Mouse (Mus musculus) ZHBTc4 (cell line): ENCODE data around the gene Gm20388.
"Not testable (repeated sequence)": the region's sequence is repeated elsewhere in the genome, so short reads cannot be mapped to it uniquely, and the experiment has no call there.

Experiments
- DNase-seq: peaks from one replicate; pipeline ENCODE4 v3.0.0-alpha.2; 2011; ENCODE audit warnings: low read depth, low spot score

Gm20388 gene

DNA sequence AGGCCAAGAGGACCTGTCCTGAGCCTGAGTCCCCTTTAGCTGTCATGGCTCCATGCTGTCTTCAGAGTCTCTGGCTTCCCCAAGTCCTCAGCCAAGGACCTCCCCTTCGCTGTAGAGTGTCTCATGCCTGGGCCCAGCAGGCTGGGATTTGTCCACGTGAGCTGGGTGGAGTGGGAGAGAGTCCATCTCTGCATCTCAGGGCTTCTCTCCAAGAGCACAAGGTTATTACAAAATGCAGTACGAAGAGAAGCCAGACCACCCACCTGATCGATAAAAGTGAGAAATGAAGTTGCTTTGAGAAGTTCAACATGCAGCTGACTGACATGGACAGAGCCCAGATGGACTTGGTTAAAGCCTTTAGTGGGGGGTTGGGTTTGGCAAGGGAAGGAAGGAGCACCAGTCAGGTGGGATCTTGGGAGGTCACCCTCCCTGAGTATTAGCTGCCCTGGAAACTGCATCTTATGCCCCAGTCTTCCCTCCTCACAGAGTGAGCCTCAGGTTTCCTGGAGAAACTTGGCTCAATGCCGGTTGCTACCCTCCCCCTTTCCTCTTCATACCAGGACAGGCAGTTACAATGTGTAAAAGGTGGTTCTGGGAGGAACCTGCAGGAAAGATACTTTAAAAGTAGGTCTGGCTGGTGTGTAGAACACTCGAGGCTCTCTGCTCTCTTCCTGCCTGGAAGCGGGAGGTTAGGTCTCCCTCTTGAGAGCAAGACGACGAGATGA, 2705.7 kb downstream of the Gm20388 start:
- no peak for DNase-seq

DNA sequence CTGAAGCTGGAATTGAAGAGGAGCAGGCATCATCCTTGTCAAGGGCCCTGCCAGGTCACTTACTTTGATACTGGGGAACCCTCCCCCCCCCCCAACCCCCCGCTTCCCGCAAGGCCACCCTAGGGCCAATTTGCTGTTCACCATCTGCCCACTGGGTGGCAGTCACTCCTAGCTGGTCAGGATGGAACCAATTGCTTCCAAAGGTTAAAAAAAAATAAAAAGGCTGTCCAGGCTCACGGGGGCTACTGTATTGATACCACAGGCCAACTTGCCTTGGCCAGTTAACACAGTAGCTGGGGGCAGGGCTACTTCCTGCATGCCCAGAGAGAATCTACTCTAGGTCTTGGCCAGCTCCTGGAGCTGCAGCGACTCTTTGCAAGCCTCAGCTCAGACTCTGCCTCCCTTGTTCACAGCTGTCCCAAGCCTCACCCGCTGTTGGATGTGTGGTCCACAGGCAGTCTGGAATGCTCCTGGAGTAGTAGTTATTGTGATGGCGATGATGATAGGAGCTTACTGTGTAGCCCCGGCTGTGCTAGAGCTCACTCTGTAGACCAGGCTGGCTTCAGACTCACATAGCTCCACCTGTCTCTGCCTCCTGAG, 2707.4 kb downstream of the Gm20388 start:
- peak; percentile 58 for DNase-seq

DNA sequence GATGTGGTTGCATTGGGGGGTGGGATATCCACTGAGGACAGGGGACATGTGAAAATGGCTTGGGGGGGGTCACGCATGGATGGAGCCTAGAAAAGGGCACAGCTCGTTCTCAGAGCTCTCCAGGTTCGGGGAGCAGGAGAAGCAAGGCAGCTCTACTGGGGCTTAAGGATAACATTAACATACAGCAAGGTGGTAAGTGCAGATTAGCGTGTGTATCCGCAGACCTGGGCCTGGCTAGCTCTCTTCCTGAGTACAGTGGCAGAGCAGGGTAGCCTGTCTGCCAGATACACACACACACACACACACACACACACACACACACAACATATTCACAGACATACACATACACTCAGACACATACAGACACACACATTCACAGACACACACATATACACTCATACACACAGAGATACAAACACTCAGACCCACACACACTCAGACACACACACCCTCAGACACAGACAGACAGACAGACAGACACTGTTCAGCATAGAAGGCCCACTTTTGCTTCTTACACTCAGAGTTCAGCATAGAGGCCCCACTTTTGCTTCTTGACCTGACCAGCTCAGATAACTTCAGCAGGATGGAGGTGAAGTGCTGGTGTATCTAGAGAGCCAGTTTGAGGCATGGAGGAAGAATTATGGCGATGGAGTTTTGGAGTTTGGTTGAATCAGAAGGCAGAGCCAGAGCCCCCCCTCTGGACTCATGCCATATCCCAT, 2708.2 kb downstream of the Gm20388 start:
- DNase-seq, result no peak

DNA sequence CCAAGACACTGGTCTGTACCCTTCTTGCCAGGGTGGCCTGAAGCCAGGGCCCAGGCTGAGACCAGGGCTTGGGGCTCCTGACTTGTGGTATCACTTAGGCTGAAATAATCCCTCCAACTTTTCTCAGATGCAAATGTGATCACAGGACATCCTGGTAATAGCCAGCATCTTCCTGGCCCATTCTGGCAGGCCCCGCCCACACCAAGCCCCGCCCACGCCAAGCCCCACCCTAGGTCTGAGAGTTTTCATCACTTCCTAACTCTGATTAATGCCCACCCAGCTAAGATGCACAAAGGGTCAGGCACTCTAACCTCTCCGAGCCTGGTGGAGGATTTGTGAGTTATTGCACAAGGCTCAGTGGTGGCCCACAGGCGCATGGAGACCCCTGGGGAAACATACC, 2709.8 kb downstream of the Gm20388 start:
- DNase-seq, result no peak

DNA sequence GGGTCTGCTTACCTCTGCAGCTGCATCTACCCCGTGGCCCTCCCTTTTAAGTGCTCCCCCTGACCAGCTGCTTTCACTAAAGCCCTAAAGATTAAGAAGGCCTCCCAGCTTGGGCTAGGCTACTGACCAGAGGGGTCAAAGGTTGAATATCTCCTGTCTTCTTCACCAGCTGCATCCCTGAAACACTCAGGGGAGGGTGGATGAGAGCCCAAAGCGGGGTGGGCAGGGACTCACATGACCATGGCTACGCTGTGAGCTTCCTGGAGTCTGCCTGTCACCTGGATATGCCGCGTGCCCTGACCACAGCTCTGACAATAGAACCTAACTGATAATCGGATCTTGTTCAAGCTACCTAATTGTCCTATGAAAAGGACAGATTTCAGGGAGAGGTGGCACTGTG, 2712.1 kb downstream of the Gm20388 start, which contains the start of gene Pabpn1l:
Gene Pabpn1l (minus strand): TSS at position 13 of the 400 bp plus-strand sequence.
- no peak for DNase-seq

DNA sequence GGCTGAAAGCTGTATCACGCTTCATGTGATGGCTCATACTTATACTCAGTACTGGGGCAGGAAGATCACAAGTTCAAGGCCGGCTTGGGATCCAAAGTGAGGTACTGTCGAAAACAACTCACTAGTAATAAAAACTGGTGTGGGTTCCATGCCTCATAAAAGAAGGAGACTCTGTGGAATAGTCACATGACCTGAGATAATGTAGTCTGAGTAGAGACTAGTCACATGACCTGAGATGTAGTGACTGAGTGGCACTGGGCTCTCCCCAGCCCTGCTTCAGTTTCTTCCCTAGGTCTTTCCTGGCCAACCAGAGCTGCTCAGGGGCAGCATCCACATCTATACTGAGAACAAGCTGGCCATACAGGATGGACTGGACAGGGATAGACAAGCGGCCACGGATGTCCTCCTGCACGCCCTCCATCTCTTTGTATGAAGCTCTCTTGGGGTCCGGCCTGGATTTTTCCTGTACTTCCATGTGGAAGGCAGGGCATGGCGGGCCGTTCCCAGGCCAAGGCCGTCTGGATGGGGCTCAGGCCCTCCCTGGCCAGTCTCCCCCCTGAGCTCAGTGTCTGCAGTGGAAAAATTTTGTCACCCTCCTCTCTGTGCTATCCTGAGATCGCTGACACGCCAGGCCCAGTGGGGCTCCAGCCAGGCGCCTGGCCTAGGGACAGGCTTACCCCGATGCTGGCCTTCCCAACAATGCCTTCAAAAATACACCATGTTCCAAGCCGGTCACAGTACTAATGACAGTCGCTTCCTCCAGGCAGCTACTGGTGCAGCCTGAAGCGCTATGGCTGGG, 2713.4 kb downstream of the Gm20388 start:
- no peak for DNase-seq

DNA sequence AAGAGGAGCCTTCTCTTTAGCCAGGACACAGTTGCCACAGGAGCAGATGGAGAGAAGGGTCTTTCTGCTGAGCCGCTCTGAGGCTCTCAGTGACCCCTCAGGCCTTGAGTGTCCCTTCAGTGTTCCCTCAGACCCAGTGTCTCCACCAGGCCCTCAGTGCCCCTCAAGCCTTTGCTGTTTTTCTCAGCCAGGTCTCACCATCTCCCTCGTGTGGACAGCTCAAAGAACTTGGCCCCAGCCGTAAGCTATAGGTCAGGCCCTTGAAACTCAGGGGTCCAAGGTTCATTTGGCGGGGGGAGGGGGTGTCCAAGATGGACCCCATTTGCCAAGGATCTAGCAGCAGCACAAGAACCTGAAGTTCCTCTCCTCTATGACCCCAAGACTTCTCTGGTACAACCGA, 2714.0 kb downstream of the Gm20388 start:
- no peak for DNase-seq

DNA sequence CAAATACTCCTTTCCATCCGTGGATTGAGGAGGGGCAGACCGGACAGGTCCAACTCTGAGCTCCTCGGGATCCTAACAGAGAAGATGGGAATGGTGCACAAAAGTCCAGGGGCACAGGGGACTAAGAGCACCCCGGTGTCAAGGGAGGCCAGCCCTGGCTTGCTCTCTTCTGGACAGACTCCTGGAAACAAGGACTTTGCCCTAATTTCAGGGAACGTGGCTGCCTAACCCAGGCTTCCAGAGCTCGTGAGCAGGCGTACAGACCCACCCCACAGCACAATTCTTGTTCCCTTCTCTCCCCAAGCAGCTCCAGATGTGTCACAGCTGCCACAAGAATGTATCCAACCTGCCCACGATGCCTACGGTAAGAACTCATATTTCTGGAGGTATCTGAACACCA, 2715.2 kb downstream of the Gm20388 start:
- no peak for DNase-seq

DNA sequence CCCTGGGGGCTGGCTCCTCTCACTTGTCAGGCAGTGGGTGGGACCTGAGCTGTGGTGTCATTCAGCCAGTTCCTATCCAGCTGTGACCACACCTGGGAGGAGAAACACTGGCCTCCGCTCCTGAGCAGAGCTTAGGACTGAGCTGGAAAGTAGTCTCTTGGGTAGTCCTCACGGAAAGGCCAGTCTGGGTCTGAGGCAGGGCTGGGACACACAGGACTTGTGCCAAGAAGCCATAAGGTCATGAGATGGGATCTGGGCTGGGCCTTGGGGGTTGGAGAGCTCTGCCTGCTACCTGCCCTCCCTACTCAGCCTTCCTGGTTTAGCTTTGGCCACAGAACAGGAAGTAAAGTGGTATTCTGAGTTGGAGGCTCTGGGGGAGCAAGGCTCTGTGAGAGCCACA, 2716.3 kb downstream of the Gm20388 start:
- no peak for DNase-seq

DNA sequence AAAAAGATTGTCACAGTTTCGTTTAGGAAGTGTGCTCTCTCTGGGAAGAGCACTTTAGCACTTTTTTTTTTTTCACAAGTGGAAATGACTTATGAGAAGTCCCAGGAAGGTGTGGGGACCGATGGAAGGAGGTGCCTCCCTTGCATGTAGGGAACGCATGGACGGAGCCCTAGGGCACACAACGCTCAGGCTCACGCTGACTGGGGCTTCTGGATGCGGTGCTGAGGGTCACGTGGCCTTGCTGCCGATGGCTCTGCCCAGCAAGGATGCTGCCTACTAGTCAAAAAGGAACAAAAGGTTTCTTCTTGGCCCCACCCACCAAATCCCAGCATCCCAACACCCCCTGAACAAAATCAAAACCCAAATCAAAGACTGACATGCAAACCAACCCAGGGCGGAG, 2718.7 kb downstream of the Gm20388 start:
- DNase-seq, result peak; percentile 42

DNA sequence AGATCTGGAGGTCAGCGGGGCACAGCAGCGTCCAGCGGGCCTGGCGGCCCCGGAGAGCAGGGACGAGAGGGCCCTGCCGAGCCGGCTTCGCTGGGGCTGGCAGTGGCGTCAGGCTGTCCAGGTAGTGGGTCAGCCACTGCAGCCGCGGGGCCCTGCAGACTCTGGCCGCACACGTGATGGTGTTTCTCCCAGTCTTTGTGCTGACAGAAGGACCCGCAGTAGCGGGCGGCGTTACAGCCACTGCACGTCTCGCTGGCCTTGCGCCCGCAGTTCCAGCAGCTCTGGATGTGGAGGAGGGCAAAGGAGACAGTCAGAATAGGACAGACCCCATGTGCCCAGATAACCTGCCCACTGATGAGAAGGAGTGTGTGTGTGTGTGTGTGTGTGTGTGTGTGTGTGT, 2720.1 kb downstream of the Gm20388 start:
- DNase-seq, result peak; percentile 26

DNA sequence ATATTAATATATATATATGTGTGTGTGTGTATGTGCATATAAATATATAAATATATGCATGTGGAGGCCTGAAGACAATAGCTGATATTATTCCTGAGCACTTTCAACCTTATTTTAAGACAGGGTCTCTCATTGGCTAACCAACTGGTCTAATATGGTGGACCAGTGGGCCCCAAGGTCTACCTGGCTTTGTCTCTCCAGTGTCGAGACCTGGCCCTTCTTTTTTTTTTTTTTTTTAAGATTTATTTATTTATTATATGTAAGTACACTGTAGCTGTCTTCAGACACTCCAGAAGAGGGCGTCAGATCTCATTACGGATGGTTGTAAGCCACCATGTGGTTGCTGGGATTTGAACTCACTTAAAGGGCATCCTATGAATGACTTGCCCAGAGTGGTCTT, 2721.5 kb downstream of the Gm20388 start:
- not testable (repeated sequence) for DNase-seq

DNA sequence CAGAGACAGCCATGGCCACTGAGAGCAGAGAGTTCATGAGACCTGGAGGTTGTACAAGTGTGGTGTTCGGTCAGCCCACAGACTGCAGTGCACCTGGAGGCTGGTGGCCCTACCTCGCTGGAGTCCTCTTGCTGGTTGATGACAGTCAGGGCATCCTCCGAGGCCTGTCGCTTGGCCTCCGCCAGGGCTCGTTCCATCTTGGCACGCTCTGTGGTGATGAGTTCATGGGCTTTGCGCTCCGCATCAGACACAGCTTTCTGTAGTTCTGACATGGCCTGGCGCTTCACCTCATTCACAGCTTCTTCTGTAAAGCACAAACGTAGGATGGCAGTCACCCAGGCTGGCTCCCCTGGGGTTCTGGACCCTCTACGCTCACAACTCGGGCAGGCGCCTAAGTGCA, 2722.6 kb downstream of the Gm20388 start:
- no peak for DNase-seq

DNA sequence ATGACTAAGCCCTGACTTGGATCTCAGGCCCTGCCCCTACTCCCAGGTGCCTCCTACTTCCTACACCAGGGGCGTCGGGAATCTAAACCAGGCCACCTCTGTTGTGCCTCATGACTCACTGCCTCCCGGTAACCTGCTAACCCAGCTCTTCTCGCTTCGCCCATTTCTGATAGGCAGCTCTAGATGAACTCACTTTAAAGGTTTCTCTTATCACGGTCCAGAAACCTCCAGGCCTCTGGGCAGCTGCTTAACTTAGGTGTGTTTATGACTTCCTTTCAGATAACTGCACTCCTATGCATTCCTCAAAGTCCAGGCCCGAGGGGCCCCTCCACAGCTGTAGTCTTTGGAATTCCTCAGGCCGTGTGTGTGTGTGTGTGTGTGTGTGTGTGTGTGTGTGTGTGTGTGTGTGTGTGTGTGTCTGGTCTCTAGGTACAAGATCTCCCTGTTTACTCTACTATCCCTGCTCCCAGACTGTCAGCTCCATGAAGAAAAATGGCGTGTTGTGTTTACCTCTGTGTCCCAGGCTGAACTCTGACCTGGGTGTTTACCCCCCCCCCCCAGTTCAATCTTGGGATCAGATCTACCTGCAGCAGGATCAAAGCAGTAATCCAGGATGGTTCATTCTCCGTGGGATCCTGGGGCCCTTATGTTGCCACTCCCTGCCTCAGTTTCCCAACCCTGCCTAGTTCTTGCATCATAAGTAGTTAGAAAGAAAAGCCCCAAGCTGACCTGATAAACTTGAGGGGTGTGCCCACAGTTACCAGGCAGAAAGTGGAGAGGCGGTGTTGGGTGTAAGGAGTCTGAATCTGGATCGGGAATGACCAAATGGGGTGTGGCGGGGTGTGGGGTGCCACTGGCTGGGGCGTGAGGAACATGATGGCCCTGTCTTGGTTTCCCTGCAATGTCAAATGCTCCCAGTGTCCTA, 2725.5 kb downstream of the Gm20388 start:
- DNase-seq, result peak; percentile 32

DNA sequence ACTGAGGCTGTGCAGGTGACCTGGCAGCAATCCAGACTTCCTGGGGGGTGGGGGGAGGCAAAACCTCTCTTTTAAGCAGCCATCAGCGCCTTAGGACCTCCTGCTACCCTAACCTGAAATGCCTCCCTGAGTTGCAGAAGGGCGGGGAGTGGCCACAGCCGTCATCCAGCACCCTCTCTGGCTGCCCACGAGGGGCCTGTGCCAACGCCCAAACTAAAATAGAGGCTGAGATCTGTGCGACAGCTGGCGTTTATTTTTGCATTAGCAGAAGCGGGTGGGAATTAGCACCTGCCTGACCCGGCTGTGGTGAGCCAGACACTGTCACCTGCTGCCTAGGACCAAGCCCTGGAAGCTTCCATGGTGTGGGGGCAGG, 2726.1 kb downstream of the Gm20388 start:
- no peak for DNase-seq

DNA sequence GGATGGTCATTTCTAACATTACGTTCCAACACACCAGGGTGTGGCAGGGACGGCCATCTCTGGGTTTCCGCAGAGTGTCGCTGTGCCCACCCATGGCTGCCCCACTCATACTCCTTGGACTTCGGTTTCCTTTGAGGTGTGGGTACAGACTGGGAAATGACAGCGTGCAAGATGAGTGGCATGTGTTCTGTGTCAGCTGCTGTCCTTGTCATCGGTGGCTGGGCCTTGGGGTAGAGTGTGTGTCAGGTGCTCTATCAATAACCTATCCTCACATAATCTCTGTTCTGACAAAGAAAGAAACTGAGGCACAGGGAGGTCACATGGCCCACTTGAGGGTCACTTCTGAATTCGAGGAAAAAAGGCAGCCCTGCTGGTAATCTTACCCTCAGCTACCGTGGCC, 2726.6 kb downstream of the Gm20388 start:
- no peak for DNase-seq

DNA sequence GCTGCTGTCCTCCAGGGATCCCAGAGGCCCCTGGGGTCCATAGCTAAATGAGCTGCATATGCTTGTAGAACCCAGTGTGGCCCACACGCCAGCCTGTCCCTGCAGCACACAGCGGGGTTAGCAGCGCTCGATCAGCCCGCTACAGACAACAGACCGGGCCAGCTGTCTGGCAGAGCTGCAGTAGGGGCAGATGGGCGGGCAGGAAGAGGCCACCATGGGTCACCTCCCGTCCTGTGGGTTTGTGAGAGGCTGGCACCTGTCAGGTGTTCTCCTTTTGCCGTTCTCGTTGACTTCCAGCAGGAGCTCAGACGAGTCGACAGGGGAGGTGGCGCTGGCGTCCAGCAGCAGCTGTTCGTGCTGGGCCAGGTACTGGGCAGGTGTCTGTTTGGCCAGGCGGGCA, 2728.0 kb downstream of the Gm20388 start:
- no peak for DNase-seq

DNA sequence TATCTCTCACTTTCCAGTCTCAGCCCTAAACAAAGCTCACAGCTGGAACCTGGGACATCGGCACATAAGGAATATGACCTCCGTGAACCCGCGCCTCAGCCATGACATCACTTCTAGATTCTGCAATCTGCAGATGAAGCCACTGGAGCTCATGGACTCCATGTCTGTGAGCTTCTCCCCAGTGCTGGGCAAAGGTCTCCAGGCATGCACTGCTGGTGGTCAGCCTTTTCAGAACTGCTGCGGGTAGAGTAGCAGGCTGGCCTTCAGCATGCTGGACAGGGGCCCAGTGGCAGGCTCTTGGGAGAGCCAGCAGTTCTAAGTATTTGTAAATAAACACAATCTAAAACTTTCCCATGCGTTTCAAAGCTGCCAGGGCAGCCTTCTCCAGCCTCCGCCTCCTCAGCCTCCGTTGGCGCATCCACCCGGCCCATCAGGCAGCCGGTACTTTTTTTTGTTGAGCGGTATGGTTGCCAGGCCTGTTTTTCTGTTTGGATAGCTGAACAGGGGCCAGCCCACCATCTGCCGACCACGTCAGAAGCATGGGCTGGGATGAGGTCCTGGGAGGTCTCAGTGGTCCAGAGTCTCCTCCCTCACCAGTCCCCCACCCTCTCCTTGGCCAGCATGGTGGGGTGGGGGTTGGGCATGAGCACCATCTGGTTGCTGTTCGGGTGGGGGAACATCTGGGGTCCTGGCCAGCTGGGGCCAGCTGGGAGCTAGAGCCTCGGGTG, 2729.0 kb downstream of the Gm20388 start:
- DNase-seq, result no peak

DNA sequence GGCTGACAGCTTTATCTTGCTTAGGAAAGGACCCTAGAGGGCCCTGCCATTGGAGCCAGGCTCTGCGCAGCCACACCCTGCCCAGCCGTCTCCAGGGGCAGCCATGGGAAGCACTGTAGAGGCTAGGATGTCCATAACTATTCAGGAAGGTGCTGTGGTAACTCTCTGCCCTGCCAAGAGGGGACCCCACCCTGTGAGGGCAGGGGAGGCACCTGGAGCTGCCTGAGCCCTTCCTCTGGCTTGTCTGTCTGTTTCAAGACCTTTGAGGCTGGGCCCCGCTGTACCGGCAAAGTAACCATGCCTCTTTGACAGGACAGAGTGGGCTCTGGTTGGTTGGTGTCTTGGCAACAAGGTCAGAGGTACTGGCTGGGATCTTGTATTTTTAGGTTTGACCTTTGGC, 2730.2 kb downstream of the Gm20388 start:
- DNase-seq, result no peak

DNA sequence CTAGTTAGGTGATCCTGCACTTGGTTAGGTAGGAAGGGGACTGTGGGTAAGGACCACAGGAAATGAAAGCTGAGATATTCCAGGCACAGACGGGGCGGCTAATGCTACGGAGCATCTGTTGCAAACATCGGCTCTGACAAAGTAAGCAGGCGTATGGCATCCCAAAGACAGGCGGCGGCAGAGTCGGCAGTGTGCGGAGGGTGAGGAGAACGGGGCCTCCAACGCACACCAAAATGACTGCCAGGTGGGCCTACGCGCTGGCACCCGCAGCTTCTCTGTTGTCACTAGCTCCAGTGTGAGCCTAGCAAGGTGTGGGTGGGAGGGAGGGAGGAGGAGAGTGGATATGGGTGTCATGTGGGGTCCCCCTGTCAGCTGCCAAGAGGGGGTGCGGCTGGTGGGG, 2730.8 kb downstream of the Gm20388 start:
- DNase-seq, result no peak
